Mouse (Mus musculus): ENCODE data around the gene Stk10. TPM values are rescaled to one million over a fixed set of nuclear protein-coding genes. Genes with fewer than 3 reads are reported as not detected.

The Stk10 gene
- total RNA-seq (2023) = 100 to 1,000 TPM; 232 to 253 TPM

DNA sequence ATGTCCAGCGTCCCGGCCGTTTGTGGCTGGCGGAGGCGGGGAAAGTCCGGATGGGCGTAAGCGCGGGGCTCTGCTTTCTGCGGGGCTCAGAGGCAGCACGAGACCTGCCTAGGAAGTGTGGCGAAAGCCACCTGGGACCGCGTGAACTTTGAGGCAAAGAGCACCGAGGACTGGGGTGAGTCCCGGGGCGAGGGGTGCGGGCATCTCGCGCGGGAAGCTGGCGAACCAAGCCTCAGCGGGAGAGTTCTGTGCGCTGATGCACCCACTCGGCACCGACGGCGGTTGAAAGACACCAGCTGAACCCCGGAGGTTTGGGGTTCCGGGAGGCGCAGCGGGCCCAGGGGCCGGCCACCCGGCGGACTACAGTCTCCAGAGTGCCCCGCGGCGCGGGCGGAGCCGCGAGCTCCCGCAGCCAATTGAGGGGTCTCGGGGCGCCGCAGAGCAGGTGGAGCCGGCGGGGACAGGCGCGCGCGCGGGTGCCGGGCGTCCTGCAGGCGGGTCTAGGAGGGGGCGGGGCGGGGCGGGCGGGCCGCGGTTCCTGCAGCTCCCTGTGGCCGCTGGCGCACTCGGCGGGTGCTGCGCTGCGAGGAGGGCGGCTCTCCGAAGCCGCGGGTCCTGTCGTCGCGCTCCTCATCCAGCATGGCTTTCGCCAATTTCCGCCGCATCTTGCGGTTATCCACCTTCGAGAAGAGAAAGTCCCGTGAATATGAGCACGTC, at the start of gene Stk10:
Gene Stk10, plus strand, starts transcription at position 541 of the 717 bp plus-strand sequence.

GRCm38 (mm10) chr11:32531871-32532764, 987 bp upstream of the Stk10 start, which contains the start of gene Efcab9:
Gene Efcab9 (minus strand): TSS chr11:32532081.

DNA sequence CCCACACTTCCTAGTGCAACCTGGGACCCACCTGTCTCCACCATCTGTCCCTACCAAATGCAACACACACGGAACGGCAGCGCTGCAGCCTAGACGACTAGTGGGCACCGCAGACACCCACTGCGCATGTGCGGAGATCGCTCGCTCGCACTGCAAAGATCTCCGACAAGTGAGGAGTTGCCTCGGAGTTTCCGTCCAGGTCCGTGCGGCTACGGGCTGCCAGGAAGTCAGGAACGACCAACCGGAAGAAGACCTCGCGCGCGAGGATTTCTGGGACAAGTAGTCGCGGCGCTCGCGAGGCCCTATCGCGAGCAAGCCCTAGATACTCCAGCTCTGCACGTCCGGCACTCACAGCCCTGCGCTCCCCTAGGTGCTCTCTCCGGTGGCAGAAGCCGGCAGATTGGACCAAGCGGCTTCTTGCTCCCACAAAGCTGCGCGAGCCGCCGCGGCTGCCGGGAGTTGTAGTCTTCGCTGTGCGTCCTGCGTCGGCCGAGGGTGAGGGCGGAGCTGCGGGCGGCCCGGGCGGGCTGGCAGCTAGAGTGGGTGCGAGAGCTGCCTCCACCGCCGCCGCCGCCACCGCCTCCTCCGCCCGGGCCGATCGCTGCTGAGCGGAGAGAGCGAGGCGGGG, 109.3 kb downstream of the Stk10 start, which contains the start of gene Fbxw11:
Gene Fbxw11, plus strand, starts transcription at position 476 of the 628 bp plus-strand sequence.

Other genes with a start within 250 kb of the Stk10 start
- gene Hba-a1, start 249.8 kb upstream of the Stk10 start, total RNA-seq (2023) = 100 to 1,000 TPM in 1 of 2 experiments, 10 to 100 TPM in 1; 23.3 to 338 TPM
- not detected for gene Hbq1b, start 246.3 kb upstream of the Stk10 start, total RNA-seq (2023)
- gene Hba-a2, start 236.8 kb upstream of the Stk10 start, total RNA-seq (2023) = 100 to 1,000 TPM in 1 of 2 experiments, 10 to 100 TPM in 1; 11.7 to 226 TPM
- not detected for gene Hbq1a, start 233.2 kb upstream of the Stk10 start, total RNA-seq (2023)
- not detected for gene Sh3pxd2b, start 185.5 kb upstream of the Stk10 start, total RNA-seq (2023)
- 1 to 10 TPM; 6.1 to 6.7 TPM for gene Ubtd2, start 77.9 kb upstream of the Stk10 start, total RNA-seq (2023)
- 1 to 10 TPM in 1 of 2 experiments, not detected in 1; 4.7 TPM for gene Efcab9, start 1.2 kb upstream of the Stk10 start, total RNA-seq (2023)
- gene Fbxw11, start 109.4 kb downstream of the Stk10 start, total RNA-seq (2023) = 10 to 100 TPM; 59.8 to 62.4 TPM

Measured in B cell, adult 67 days (primary cell).